Mouse (Mus musculus) megakaryocyte, embryonic 14.5 days (primary cell): ENCODE data around the gene Golga5.

Source experiments
- FLI1 ChIP-seq: IDR thresholded peaks from 2 replicates; pipeline ENCODE4 v1.6.1; 2012; ENCODE audit warnings: low read length, inconsistent platforms, mixed read lengths
- GATA1 ChIP-seq: IDR thresholded peaks from 3 replicates; pipeline ENCODE4 v1.6.1; 2012; ENCODE audit warnings: mixed read lengths, low read length, inconsistent platforms, borderline replicate concordance

DNA sequence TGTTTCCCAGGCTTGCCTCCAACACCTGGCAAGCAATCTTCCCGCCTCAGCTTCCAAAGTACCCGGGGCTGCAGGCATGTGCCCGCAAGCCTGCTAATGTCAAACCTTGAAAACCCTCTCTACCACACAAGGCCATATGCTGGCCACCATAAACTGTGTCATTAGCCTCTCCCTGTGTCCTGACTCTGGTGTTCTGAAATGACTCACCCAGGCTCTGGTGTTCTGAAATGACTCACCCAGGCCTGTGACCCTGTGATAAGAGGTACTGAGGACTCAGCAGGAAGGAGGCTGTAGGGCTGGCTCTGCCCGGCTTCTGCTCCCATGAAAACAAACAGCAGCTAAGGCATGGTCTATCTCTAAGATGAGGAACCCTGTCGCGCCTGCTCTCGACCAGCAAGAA lies 42.6 kb upstream of the Golga5 start:
- peak; percentile 49; the same call in 1 of the 3 replicates for TF ChIP-seq GATA1
- no peak for TF ChIP-seq FLI1
